Mouse (Mus musculus): ENCODE measurements around the gene Fam3c.

GRCm38 (mm10) chr6:22326289-22326688 lies 29.8 kb downstream of the Fam3c start:
- TF ChIP-seq CTCF (IDR thresholded peaks at IDR 0.05; ENCODE audit: borderline replicate concordance, extremely low read depth, insufficient read depth, insufficient read length) (no peak), POLR2A (IDR thresholded peaks at IDR 0.05; ENCODE audit: borderline replicate concordance, extremely low read depth, insufficient read depth, insufficient read length, poor library complexity, severe bottlenecking) (no peak)

Data from brain, embryonic 14.5 days (tissue).